8 mouse cellular contexts compared by ENCODE assay signal in genomic region chr3:149074658-149075487, GRCm38 (mm10).
DNase-seq lines count a peak whose midpoint lies in the region; ATAC-seq lines count a peak whose summit lies in the region.

No protein-coding gene starts in this region.

- no peak overlapping the region for H3K9ac ChIP-seq in hindbrain, embryonic 12.5 days
- no peak overlapping the region for H3K9ac ChIP-seq in limb, embryonic 11.5 days (ENCODE audit: low read length)

- no peak overlapping the region; the same call in 1 of the 2 replicates for H3K4me2 ChIP-seq in hindbrain, embryonic 12.5 days (replicated peaks)
- no peak overlapping the region for H3K4me2 ChIP-seq in limb, embryonic 11.5 days (ENCODE audit: low read depth, severe bottlenecking)

- H3K4me3 ChIP-seq in hindbrain, embryonic 12.5 days = no peak overlapping the region
- no peak overlapping the region for H3K4me3 ChIP-seq in limb, embryonic 11.5 days (ENCODE audit: low read depth, low read length)

- H3K4me1 ChIP-seq in hindbrain, embryonic 12.5 days = peaks cover 8% of the 10 kb centered on the region
- peaks cover 3% of the 10 kb centered on the region; the same call in 1 of the 2 replicates for H3K4me1 ChIP-seq in limb, embryonic 11.5 days (ENCODE audit: control insufficient read depth, insufficient read depth, low read length)

- peak; percentile 8 to 26 for DNase-seq in cerebellum, adult 18-20 months
- no peak for DNase-seq in cerebellum, postnatal 4 days (ENCODE audit: low spot score in 2 of 2)
- DNase-seq in brain, adult 2 months (ENCODE audit: low read depth, low spot score) = peak; percentile 24
- peak; percentile 63 for DNase-seq in limb, embryonic 11.5 days (ENCODE audit: low spot score)
- no peak for DNase-seq in frontal cortex, adult 2 months (ENCODE audit: extremely low spot score in 1 of 2, low spot score in 1 of 2)
- DNase-seq in ovary, postnatal 36 days (ENCODE audit: low spot score) = no peak
- DNase-seq in left cerebral cortex, postnatal 36 days (ENCODE audit: low spot score in 2 of 2) = no peak

- H3K9me3 ChIP-seq in hindbrain, embryonic 12.5 days (replicated peaks) = no peaks in the 10 kb centered on the region
- no peaks in the 10 kb centered on the region for H3K9me3 ChIP-seq in limb, embryonic 11.5 days (ENCODE audit: control insufficient read depth, low read length)

- peak; percentile 74 for ATAC-seq in hindbrain, embryonic 12.5 days (ENCODE audit: low FRiP score)
- ATAC-seq in limb, embryonic 11.5 days (ENCODE audit: insufficient number of reproducible peaks, low FRiP score, low TSS enrichment, low read depth) = no peak

- H3K36me3 ChIP-seq in hindbrain, embryonic 12.5 days = no peaks in the 10 kb centered on the region
- H3K36me3 ChIP-seq in limb, embryonic 11.5 days (ENCODE audit: control insufficient read depth, insufficient read depth, low read length) = no peaks in the 10 kb centered on the region

- H3K27me3 ChIP-seq in hindbrain, embryonic 12.5 days = no peaks in the 10 kb centered on the region; the same call in 1 of the 2 replicates
- no peaks in the 10 kb centered on the region for H3K27me3 ChIP-seq in limb, embryonic 11.5 days (ENCODE audit: control insufficient read depth, insufficient read depth, low read length)

- no peak overlapping the region for H3K27ac ChIP-seq in hindbrain, embryonic 12.5 days
- no peak overlapping the region for H3K27ac ChIP-seq in limb, embryonic 11.5 days (replicated peaks; ENCODE audit: low read depth, low read length)

- 67% methylated on average over 27 of the region's 27 CpGs for WGBS in hindbrain, embryonic 12.5 days
- WGBS in limb, embryonic 11.5 days = 44% methylated on average over 27 of the region's 27 CpGs

- intact Hi-C loops in left cerebral cortex, postnatal 36 days (cut with DNase I) = loop anchor here (5.0 kb wide), 1 partner anchor 83 kb away; the partner anchor contains the start of gene Adgrl2

Comparison
In these comparisons a context has a peak if more than half of its experiments do, and no peak if none do; other contexts are left out.
1. DNase-seq: peak in cerebellum, adult 18-20 months (2 of 2), brain, adult 2 months (single experiment) and limb, embryonic 11.5 days (single experiment); none in cerebellum, postnatal 4 days (0 of 2), frontal cortex, adult 2 months (0 of 2), ovary, postnatal 36 days (single experiment) and left cerebral cortex, postnatal 36 days (0 of 2).